Mouse (Mus musculus) erythroblast, embryonic 14.5 days (primary cell): Measurements from ENCODE around the gene Lrrn4cl. TPM values are rescaled to one million over a fixed set of nuclear protein-coding genes. Genes with fewer than 3 reads are reported as not detected.

Experiments
- H3K27me3 ChIP-seq: 2 replicates; pipeline ENCODE4 v1.6.1; 2012; ENCODE audit warnings: inconsistent platforms; ENCODE audit not compliant: control insufficient read depth
- H3K36me3 ChIP-seq: 2 replicates; pipeline ENCODE4 v1.6.1; 2012; ENCODE audit warnings: mild to moderate bottlenecking, inconsistent platforms; ENCODE audit not compliant: control insufficient read depth
- H3K4me1 ChIP-seq: 2 replicates; pipeline ENCODE4 v1.6.1; 2012; ENCODE audit warnings: inconsistent platforms; ENCODE audit not compliant: control insufficient read depth
- H3K4me3 ChIP-seq: replicated peaks from 2 replicates; pipeline ENCODE3; 2012; ENCODE audit warnings: moderate library complexity, mild to moderate bottlenecking, inconsistent platforms
- H3K9me3 ChIP-seq: 2 replicates; pipeline ENCODE4 v1.6.1; 2012; ENCODE audit warnings: low read length, inconsistent platforms, mixed read lengths; ENCODE audit not compliant: control insufficient read depth
- GATA1 ChIP-seq: IDR thresholded peaks from 2 replicates; pipeline ENCODE4 v1.6.1; 2012; ENCODE audit warnings: low read length, inconsistent platforms, mixed read lengths
- TAL1 ChIP-seq: IDR thresholded peaks from 3 replicates; pipeline ENCODE4 v1.6.1; 2012; ENCODE audit warnings: low read length, inconsistent platforms, mixed read lengths
- polyA plus RNA-seq: library from polyadenylated mRNA; stranded (reverse); fragments of >175 nt; gene quantifications from 2 replicates; pipeline ENCODE4 v1.2.3, GENCODE M21; 2012

Lrrn4cl gene
- not detected in 2 replicates for polyA plus RNA-seq

DNA sequence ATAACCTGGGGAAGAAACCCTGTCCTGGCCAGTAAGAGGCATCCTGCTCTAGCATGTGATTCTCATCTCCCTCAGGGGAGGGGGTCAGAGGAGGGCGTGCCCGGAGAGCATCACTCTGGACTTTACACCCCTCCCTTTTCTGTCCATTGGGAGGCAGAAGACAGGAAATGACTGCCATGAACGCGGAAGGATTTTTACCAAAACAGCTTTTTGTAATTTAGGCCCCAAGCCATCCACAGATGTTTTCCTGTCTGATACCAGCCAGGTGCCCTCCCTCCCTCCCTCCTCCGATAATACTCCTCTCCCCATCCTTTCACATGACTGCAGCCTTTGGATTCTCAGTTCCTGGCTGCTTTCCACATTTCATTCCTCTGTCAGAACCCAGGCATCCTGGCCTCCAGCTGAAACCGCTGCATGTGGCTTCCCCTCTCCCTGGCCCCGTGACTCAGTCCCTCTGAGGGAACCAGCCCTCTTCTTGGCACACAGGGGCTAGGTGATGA, at the start of gene Lrrn4cl:
Lrrn4cl (plus strand) TSS at position 367 of the 500 bp plus-strand sequence.
- H3K36me3 ChIP-seq: peaks cover 34% of the 10 kb centered on the region
- TF ChIP-seq TAL1: no peak
- TF ChIP-seq GATA1: no peak
- no peak within 1 kb of the TSS for H3K4me3 ChIP-seq
- no peaks in the 10 kb centered on the region for H3K9me3 ChIP-seq
- H3K27me3 ChIP-seq: peaks cover 11% of the 10 kb centered on the region
- peaks cover 8% of the 10 kb centered on the region for H3K4me1 ChIP-seq

DNA sequence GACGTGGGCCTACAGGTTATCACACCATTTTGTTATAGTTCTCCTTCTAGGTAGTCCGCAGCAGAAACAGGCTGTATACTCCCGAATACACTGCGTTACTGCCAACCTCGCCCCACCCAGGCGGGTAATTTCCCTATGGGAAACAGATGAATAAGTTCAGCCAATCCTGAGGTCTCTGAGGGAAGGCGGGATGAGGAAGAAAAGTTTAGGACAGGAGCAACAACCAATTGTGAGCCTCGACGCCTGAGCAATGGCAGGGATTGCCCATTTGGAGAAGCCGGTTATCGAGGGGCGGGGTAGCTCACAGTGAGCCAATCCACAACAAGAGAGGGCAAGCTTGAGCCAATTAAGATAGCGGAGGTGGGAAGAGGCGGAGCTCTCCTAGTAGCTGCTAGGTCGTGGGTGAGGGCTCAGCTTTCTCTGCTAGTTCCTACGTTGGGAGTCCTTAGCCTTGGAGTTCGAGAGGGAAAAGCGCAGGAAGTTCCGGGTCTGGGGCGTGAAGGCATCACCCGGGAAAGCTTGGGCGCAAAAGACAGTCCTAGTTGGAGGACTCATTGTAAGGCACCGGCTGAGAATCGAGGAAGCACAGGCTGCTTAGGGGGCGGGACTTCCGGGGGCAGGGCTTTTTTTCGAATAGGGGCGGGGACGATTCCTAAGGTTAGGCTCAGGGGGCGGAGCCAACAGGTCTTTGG, 48.3 kb upstream of the Lrrn4cl start, which contains the start of gene Zbtb3:
Zbtb3 (plus strand) TSS at position 426 of the 692 bp plus-strand sequence.
- no peaks in the 10 kb centered on the region for H3K27me3 ChIP-seq
- TF ChIP-seq GATA1 (no peak), TAL1 (no peak)
- no peaks in the 10 kb centered on the region for H3K9me3 ChIP-seq
- H3K4me1 ChIP-seq: peaks cover 68% of the 10 kb centered on the region
- peak within 1 kb of the TSS; percentile 84 for H3K4me3 ChIP-seq
- peaks cover 37% of the 10 kb centered on the region for H3K36me3 ChIP-seq

DNA sequence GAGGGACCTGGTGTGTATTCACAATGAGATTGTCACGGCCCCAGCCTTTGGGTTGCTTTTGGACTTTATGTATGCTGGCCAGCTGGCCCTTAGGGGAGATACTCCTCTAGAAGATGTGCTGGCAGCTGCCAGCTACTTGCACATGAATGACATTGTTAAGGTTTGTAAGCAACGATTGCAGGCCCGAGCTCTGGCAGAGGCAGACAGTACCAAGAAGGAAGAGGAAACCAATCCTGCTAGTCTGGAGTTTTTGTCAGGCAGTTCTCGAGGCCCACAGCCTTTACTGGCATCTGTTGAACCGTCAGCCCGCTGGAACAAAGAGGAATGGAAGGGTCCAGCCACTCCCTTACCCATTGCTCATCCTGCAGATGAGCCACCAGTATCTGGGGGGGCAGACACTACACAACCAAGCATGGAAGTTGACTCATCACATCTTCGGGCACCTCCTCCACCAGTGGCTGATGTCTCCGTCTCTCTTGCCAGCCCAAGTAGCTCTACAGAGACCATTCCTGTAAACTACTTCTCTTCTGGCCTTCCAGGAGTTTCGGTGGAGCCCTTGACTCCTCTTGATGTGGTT, 47.3 kb upstream of the Lrrn4cl start:
- H3K4me1 ChIP-seq: peaks cover 58% of the 10 kb centered on the region
- no peak for TF ChIP-seq GATA1
- no peak for TF ChIP-seq TAL1
- peak overlapping the region; percentile 84 for H3K4me3 ChIP-seq
- no peaks in the 10 kb centered on the region for H3K9me3 ChIP-seq
- no peaks in the 10 kb centered on the region for H3K27me3 ChIP-seq
- H3K36me3 ChIP-seq: peaks cover 47% of the 10 kb centered on the region

DNA sequence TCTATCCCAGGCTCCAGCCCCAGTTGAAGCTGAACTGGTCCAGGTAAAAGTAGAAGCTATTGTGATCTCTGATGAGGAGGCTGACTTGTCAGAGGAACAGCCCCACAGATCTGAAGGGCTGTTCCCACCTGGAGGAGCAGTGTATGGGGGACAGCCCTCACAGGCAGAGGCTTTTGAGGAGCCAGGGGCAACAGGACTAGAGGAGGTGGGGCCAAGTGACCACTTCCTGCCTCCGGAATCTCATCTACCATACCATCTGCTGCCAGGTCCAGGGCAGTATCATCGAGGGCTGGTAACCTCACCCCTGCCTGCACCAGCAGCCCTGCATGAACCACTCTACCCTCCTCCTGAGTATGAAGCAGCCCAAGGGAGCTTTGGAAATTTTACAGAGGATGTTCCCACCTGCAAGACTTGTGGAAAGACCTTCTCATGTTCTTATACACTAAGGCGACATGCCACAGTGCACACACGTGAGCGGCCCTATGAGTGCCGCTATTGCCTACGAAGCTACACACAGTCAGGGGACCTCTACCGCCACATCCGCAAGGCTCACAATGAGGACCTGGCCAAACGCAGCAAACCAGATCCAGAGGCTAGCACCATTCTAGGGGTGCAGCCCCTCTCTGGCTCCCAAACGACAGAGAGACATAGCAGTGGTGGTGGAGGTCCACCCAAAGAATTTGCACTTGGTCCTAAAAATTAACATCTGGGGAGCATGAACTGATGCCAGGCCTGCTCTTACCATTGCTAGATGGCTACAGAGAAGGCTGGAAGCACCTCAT, 46.5 kb upstream of the Lrrn4cl start:
- Histone ChIP-seq H3K4me3 (no peak overlapping the region), H3K27me3 (no peaks in the 10 kb centered on the region), H3K36me3 (peaks cover 55% of the 10 kb centered on the region), H3K4me1 (peaks cover 51% of the 10 kb centered on the region), H3K9me3 (no peaks in the 10 kb centered on the region)
- no peak for TF ChIP-seq TAL1
- TF ChIP-seq GATA1: no peak

DNA sequence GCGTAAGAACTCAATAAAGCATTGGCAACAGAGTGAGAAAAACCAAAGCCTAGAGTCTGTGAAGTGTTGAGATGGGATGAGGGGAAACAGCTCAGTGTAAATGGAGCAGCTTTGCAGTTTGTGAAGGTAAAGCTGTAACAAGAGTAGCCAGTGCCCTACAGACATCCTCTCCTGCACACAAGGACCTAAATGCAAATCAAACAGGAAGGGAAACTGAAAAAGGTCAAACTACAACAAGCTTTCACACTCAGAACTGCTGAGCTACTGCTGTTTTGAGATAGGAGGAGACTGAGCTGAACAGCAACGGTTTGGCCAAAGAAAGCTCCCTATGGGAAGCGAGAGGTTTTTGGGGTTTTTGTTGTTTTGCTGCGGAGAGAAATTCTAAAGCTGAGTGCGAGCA, 43.8 kb upstream of the Lrrn4cl start:
- H3K4me3 ChIP-seq: no peak overlapping the region
- H3K27me3 ChIP-seq: no peaks in the 10 kb centered on the region
- no peaks in the 10 kb centered on the region for H3K9me3 ChIP-seq
- TF ChIP-seq GATA1: no peak
- H3K4me1 ChIP-seq: peaks cover 32% of the 10 kb centered on the region
- H3K36me3 ChIP-seq: peaks cover 81% of the 10 kb centered on the region

DNA sequence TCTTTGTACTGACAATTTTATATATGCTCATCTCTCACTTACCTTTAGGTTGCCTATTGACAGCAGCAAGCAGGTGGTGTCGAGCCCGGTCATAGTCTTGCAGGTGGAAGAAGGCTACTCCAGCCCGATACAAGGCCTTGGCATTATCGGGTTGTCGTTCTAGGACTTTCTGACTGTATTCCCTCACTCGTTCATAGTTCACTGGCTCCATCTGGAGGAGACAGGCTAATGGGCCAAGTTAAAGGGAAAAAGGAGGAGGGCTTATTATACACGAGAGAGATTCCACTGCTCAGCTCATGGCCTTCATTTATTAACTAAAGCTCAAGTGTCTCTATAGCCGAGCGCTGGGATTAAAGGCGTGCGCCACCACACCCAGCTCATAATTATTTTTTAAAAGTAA, 34.8 kb upstream of the Lrrn4cl start:
- Histone ChIP-seq H3K4me3 (no peak overlapping the region), H3K27me3 (no peaks in the 10 kb centered on the region), H3K4me1 (peaks cover 37% of the 10 kb centered on the region), H3K36me3 (peaks cover 70% of the 10 kb centered on the region), H3K9me3 (no peaks in the 10 kb centered on the region)
- TF ChIP-seq GATA1: no peak
- TF ChIP-seq TAL1: no peak

DNA sequence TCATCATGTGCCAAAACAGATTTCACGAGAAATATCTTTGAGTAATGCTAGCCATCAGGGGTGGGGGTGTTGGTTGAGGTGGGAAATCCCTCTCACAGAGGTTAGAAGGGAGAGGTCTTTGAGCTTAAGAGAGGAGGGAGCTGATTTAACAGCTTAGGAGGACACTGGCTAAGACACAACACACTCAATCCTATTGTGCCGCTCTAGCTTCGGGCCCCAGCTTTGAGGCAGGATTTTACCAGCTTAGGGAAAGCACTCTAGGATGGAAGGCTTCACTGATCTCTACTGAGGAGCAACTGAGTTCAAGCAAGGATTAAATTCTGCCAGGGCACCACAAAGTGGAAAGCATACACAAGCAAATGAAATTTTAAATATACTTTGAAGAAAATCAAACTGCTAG, 33.6 kb upstream of the Lrrn4cl start:
- Histone ChIP-seq H3K36me3 (peaks cover 71% of the 10 kb centered on the region), H3K27me3 (no peaks in the 10 kb centered on the region)

DNA sequence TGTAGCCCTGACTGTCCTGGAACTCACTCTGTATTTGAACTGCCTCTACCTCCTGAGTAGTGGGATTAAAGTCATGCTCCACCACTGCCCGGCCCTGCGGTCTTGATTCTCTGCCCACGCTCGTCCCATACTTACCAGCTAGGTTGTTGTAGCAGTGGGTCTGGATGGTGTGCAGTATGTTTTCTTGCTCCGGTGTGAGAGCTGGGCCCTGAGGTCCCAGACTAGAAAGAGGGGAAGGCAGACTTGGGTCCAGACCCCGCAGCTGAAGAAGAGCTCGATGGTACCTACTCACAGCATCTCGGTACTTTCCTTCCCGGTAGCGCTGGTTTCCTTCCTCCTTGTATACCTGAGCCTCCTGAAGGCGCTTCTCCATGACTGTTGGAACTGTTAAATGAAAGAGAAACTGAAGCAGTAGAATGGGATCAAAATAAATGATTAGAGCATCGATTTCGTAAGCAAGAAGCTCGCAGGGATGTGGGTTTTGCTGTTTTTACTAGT, 32.2 kb upstream of the Lrrn4cl start:
- peaks cover 71% of the 10 kb centered on the region for H3K36me3 ChIP-seq
- H3K27me3 ChIP-seq: no peaks in the 10 kb centered on the region
- H3K4me3 ChIP-seq: peak overlapping the region; percentile 100
- peaks cover 52% of the 10 kb centered on the region for H3K4me1 ChIP-seq
- H3K9me3 ChIP-seq: no peaks in the 10 kb centered on the region
- no peak for TF ChIP-seq GATA1
- TF ChIP-seq TAL1: no peak

More for the DNA sequence above, 33.6 kb upstream of the Lrrn4cl start:
- TF ChIP-seq GATA1: no peak
- TF ChIP-seq TAL1: no peak
- peak overlapping the region; percentile 100 for H3K4me3 ChIP-seq
- H3K4me1 ChIP-seq: peaks cover 40% of the 10 kb centered on the region
- H3K9me3 ChIP-seq: no peaks in the 10 kb centered on the region
